Mouse (Mus musculus) small intestine, adult 2 months (tissue): ENCODE measurements at regions not wholly inside any gene's neighbourhood (a gene's known extent, or its start where the extent isn't known, plus 50 kb on each side); places are given as distances from the start of the nearest gene placed in this dataset.

Experiments used
- CTCF ChIP-seq: fragments of 200-500 bp; IDR thresholded peaks from 2 replicates; pipeline ENCODE4 v1.5.1; 2012; ENCODE audit warnings: low read depth, mild to moderate bottlenecking, control low read depth, inconsistent platforms, low read length, moderate library complexity, mixed read lengths; ENCODE audit not compliant: insufficient replicate concordance, insufficient read length; ENCODE audit errors: extremely low read depth
- POLR2A ChIP-seq: fragments of 200-500 bp; IDR thresholded peaks from 2 replicates; pipeline ENCODE4 v1.6.1; 2012; ENCODE audit warnings: low read depth, mild to moderate bottlenecking, control low read depth, inconsistent platforms, low read length, moderate library complexity

- no peak for TF ChIP-seq POLR2A
- no peak for TF ChIP-seq CTCF
Measured at GRCm38 (mm10) chr5:64487698-64488398, 315.3 kb upstream of the Klf3 start.
